Mouse (Mus musculus) forelimb bud, embryonic 11.5 days (tissue): ENCODE results near the gene Cln6.
"Not testable (repeated sequence)": the region's sequence is repeated elsewhere in the genome, so short reads cannot be mapped to it uniquely, and the experiment has no call there.

ENCODE experiments used
- DNase-seq: peaks from one replicate; pipeline ENCODE4 v3.0.0-alpha.2; 2012; ENCODE audit warnings: low read depth, low spot score

The Cln6 gene

DNA sequence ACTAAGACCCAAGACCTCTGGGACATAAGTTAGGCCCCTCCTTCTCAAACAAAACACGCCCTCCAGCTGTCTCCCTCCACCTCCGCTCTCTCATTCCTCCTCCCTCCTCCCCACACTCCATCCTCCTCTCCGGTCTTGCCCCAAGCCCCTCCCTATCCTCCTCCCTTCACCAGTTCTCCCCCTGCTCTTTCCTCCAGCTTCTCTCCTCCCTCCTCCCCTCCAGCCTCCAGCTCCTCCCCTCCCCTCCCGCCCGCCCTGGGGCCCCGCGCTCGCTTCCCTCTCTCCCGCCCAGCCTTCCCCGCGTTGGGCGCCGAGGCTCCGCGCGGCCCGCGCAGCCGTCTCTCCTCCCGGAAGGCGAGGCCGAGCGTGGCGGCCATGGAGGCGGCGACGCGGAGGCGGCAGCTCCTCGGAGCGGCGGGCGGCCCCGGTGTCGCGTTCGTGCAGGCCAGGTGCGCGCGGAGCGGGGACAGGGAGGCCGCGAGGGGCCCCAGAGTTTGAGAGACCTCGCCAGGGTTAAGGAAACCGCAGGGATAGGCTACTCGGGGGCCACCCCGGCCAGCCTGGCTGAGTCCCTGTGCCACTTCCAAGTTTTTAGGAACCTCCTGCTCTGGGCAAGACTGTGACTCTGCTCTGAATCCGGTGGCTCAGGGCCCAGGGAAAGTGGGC is at the start of gene Cln6:
Gene Cln6 (plus strand): TSS at position 280 of the 666 bp plus-strand sequence.
- peak; percentile 89 for DNase-seq

DNA sequence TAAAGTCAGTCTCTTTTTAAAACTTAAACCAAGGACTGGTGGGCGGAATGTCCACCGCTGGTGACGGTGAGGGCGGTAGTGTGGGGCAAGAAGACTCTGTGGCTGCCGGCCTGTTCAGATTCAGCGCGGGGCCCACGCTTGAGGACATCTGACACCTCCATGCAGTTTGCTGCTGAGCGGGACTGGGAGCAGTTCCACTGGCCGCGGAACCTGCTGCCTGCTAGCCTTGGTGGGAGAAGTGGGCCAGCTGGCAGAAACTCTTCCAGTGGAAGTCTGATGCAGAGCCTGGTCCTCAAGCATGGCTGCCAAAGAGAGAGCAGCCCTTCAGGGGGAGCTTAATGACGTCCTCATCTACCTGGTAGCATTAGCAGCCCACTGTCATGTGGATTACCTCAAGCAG is 48.7 kb upstream of the Cln6 start:
- DNase-seq = no peak

DNA sequence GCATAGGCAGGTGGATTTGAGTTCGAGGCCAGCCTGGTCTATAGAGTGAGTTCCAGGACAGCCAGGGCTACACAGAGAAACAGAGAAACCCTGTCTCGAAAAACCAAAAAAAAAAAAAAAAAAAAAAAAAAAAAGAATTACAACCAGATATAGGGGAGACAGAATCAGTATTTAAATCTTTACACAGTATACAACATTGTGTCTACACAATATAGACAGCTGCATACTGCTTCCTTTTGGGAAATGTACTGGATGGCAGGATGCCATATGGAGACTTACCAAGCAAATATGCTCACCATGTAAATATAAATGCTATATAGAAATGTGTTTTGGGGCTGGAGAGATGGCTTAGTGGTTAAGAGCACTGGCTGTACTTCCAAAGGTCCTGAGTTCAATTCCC is 39.4 kb upstream of the Cln6 start:
- DNase-seq = not testable (repeated sequence)

DNA sequence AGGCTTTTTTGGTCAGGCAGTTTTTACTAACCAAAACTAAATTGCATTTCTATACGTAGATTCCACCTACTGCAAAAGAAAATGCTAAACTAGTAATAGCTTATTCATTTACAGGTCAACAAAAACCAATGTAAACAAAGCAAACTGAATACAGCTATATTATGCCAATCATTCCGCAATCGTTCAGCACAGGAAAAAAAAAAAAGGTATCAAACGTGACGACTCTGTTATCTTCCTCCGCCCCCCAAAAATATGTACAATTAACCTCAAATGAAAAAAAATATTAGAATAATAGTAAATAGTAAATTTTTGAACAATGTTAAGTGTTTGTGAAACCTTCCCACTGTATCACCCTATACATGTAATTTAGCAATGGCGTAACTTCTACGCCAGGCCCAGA is 28.5 kb upstream of the Cln6 start:
- DNase-seq = no peak

DNA sequence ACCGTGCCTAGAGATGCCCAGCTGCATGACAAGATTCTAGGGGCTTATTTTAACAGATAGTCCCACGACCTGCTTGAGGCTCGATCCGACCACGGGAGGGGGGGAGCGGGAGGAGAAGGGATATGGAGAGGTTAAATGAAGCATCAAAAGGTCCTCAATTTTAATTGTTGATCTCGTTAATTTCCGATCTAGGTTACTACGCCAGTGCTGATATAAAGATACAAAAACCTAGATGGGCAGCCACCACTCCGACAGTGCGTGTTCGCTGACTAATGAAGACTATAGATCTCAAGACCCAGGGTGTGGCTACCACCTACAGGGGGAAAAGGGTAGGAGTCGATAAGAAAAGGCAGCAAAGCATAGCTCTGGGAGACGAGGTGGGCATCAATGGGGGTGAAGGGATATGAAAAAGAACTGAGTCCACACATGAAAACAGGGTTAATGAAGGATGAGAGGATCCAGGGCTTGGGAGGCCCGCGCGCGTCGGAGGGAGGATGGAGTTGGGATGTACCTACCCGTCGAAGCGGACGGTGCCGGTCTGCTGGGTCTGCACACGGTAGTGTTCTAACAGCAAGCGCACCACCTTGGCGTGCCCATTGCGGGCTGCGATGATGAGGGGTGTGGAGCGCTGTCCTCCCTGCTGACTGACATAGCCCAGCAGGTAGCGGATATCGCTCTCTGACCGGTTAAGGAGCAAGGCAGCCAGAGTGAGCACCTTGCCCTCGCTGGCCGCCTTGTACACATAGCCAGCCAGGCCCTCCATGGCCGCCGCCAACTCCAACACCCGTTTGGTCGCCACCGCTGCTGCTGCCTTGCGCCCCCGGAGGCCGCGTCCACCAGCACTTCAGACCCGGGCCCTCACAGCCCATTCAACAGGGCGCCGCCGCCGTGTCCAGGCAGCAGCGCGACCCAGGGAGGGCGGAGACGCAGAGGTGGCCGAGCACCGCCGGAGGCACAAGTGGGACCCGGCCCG is 27.8 kb upstream of the Cln6 start:
- DNase-seq = peak; percentile 35

DNA sequence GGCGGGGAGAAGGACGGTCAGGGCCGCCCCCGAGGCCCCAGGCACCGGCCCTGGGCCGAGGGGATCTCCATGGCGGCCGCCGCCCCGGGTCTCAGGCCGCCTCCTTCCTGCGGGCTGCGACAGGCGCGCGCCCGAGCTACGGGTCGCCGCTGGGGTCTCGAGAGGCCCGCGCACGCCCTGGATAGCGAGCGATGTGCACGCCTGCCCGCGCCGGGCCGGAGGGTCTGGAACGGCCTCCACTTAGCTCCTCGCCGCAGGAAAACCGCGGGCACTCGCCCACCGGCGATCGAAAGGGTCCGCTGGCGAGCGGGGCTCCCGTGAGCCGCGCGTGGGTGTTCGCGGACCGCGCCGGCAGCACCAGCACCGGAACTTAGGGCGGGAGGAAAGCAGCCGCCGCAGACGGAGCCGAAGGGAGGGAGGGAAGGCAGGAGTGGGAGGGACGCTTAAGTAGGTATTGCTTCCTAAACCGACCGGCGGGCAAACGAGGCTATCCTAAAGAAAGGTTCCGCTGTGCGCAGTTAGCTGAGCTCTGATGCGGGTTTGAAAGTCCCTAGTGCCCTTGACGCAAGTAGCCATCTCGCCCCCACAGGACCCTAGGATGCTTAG is 27.0 kb upstream of the Cln6 start, which contains the start of gene Fem1b:
Gene Fem1b (minus strand): TSS at position 419 of the 606 bp plus-strand sequence.
- peak; percentile 93 for DNase-seq

DNA sequence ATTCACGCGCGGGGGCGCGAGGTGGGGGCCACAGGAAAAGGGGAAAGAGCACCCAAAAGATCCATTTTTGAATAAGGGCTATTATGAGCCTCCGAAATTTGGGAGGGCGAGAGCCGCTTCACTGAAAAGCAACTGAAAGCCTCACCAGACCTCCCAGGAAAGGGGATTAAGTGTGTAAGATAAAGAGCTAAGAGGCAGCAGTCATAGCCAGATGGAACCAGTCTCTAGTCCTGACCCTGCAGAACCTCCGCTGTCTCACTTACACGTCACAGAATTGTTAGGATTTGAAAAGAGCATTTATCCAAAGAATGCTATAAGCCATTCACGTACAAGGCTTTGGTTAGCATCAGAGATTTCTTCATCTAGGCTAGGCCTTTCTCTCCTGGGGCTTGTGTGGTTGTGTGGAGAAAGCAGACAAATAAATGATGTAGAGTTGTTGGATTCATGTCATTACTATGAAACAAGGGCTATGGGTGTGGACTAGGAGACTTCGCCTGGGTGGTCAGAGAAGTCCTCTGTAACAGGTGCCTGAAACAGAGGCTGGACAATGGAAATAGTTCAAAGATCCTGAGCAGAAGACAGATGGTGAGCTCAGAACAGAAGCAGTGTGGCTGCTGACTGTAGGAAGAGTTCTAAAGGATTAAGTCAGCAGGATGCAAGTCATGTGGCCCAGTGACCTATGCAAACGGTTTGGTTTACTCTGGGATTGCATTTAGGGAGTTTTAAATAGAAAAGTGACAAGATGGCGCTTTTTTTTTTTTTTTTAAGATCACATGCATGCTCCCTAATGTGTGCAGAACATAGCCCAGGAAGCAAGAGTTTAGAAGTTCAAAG is 26.2 kb upstream of the Cln6 start:
- DNase-seq = no peak

DNA sequence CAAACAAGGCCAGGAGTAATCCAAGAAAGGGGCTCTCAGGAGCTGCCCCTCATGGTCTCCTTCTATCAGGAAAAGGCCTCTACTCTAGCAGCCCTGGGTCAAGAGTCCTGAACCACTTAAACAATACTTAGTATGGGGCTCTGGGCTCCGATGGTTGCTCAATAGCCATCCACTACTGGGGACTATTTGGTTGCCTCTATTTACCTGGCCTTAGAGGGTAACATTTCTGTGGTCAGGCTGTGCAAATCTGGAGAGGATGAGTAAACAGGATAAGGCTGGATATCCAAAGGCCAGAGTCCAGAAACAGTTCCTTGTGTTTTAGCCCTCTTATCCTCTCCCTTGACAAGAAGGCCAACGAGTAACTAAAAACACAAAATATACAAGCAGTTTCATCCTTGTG is 23.8 kb upstream of the Cln6 start:
- no peak for DNase-seq

DNA sequence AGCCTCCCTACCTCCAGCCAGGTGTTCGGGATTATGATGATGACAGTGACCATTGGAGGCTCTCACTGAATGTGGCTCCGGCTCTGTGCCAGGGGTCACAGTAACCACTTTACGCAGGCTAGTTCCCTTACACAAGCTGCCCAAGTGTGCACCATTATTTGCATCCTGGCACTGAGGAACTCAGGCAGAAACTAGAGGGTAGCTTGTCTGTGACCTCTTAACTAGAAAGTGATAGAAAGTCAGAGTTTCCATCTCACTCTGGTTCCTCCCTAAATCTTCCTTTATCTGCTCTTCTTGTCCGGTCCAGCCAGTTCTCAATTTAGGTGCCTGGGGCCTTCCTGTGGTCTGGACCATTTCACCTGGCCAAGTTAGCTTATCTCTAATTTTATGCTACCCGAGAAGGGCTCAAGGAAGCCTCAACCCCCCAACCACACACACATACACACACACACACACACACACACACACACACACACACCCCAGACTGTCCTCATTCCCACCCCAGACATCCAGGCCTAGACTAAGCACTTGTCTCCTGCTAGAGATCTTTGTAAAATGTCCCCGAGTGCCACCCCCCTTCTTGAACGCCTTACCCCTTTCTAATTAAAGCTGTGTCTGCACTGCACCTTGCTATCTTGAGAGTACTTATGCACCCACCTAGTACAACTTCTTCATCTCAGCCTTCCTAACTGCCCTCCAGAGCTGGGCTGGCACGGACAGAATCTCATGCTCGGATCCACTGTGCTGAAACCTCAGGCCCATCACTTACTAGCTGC is 22.1 kb upstream of the Cln6 start:
- no peak for DNase-seq

DNA sequence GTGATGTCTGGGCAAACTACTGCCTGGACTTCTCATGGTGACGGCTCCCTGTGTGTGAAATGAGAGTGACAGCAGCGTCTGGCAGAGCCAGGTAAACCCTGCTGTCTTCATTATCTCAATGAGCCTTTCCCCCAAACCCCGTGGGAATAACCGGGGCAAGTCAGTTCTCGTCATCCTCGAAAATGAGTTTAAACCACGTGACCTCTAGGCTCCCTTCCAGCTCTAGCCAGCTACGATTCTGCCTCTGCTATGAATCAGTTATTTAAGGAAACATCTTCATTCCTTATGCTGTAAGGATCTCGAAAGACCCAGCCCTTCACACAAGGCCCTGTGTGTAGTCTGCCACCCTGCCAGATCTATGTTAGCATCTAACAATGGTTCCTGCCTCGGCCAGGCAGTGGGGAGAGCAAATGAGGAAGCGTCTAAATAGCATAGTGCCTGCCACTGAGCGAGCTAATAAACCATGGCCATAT is 21.4 kb upstream of the Cln6 start:
- no peak for DNase-seq

DNA sequence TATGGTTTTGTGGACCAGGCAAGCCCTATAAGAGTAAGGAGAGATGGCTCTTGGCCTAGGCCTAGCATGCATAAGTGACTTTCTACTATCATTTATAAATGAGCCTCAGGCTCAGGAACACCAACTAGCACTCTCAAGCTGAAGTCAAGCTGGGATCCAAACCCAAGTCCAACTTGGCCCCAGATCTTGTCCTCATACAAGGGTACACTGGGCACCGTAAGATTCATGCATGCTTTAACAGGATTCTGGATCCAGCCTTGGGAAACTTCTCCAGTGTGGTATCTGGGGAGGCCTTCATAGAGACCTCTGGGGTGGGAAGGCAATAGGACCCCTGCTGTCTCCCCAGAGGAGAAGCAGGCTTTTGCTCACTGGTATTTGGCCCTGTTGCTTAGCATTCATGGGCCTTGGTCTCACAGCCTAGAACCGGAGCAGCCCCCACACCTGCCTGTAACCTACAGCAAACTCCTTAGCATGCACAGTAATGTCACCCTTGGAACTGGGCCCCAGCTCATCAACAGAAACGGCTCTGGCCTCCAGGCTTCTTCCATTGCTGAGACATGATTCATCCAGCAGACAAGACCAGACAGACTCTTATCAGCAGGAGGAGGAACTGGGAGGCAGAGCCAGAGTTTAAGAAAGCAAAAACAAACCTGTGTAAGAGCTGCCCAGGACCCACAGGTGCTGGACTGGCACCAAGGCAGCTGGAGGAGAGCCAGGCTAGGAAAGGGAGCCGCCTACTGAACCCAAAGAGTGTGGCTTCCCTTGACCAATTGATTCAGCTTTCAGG is 20.6 kb upstream of the Cln6 start:
- no peak for DNase-seq

DNA sequence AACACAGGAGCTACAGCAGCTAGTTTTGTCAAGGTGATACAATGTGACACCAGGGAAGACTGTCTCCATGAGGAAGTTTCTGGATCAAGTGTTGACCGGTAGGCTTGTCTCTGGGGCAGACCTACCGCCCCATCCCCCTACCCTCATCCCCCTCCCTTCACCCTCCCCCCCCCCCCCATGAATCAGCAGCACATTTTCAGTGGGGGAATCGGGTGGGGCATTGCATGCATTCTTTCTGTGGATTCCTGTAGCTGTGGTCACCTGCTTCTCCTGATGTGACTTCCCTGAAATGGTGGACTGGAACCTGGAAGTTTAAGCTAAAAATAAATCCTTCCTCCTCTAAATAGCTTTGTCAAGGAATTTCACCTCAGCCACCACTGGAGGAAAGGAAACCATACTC is 19.1 kb upstream of the Cln6 start:
- no peak for DNase-seq

DNA sequence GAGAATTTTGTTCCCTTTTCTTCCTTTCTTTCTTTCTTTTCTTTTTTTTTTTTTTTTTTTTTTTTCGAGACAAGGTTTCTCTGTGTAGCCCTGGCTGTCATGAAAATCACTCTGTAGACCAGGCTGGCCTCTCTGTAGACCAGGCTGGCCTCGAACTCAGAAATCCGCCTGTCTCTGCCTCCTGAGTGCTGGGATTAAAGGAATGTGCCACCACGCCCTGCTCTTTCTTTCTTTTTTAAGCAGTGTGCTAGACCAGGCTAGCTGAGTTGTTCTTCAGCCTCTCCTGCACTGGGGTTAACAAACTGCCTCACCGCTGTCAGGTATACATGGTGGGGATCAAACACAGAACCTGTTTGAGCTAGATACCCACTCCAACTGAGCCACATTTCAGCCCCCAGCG is 18.7 kb upstream of the Cln6 start:
- DNase-seq = not testable (repeated sequence)

DNA sequence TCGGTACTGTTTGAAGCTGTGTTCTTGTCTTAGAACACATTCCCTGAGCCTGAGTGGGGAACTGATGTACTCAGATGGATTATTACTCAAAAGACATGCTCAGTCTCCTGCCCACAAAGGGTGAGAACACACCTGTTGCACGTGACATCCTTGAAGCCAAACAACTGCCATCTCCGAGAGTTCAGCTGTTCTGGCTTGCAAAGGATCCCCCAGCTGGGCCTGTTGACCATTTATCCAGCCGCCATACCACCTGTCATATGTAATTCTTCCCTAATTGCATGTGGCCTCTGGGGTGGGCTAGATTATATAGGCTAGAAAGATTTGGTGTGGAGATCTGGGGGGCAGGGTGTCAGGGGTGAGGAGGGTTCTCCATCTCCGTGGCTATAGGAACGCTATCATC is 17.8 kb upstream of the Cln6 start:
- no peak for DNase-seq

DNA sequence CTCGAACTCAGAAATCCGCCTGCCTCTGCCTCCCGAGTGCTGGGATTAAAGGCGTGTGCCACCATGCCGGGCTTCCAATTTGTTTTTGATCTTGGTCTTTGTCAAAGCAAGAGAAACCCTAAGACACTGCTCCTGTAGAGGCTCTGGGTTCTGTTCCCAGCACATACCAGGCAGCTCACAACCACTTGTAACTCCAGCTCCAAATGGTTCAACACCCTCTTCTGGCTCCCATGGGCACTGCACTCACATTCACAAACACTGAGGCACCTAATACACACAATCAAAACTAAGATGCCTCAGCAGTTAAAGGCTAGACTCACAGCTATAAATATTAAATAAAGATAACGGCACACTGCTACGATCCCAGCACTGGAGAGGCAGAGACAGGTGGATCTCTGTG is 16.8 kb upstream of the Cln6 start:
- no peak for DNase-seq

DNA sequence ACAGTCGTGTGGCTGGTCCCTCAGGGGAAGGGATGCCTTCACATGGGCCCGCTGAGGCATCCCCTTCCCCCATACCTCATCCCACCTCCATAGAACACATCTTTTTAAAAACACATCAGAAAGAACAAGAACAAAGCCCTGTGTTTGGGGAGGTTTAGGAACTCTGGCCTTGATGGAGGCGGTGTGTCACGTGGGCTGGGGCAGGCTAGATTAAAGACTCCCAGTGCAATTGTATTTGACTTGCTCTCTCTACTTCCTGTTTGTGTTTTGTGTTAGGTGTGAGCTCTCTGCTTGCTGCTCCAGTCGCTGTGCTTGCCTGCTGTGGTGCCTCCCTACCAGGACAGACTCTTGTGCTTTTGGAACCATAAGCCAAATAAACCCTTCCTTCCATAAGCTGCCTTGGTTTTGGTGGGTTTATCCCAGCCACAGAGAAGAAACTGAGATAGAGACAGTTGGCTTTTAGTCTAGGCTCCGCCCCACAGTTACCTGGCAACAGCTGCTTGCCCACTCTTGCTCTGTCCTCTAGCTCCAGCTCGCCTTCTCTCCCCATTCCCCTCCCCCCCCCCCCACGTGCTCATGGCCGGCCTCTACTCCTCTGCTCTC is 12.7 kb upstream of the Cln6 start:
- DNase-seq = no peak

DNA sequence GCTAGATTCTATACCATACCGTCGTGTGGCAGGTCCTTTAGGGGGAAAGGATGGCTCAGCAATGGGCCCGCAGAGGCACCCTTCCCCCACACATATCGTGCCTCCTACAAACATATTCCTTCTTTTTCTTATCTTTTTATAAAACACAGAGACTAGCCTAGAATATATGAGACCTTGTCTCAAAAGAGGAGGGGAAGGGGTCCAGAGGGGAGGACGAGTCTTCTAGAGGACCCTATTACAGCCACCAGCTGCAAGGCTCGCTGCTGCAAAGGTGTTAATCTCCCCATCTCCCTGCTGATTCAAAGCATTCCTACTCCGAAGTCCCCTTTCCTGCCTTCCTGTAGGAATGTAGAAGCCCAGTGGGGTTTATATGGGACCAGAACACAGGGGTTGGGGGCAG is 12.1 kb upstream of the Cln6 start:
- DNase-seq = no peak

DNA sequence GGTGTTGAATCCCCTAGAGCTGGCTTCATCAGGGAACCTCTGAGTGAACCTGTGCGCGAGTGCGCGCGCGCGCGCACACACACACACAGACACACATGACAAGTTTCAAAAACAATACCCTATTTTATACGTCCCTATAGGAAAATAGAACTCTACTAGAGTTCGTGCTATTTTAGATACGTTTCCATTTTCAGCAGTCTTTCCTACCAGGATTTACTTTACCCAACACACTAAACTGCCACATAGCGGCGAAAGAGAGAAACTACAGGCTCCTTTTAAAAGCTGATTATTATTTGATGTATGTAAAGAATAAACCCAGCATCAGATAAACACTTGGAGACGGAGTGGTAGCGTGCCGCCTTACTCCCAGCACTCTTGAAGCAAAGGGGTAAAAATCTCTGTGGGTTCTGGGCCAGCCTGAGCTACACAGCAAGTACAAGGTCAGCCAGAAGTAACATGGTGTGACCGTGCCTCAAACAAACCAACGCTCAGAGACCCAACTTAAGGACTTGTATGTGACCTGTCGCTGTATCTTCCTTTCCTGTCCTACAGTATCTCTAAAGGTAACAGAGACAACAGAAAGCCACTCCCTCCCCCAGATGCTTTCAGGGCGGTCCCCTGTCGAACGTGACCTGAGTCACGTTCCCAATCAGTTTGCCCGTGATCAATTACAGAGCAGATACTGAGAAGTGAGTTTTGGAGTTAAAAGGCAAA is 10.5 kb upstream of the Cln6 start:
- peak; percentile 51 for DNase-seq

DNA sequence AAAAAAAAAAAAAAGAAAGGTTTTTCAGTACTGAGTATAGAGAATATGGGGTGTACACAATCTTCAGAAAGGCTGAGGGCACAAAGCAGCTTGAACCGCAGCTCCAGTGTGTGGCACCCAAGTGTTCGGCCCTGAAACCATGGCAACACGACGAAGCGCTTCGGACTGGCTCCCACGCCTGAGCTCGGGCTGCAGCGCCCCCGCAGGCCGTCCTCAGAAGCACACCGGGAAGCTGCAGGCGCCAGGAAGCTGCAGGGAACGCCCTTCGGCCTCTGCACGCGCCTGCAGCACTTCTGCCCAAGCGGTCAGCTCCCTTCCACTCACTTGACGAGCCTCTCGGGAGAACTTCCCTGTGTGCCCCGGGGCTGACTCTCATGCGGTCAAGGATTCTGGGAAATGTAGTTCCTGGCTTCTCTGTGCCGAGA is 9.9 kb upstream of the Cln6 start:
- peak; percentile 97 for DNase-seq
